Mouse (Mus musculus): ENCODE data around the gene Cenps.
"Not testable (repeated sequence)": the region's sequence is repeated elsewhere in the genome, so short reads cannot be mapped to it uniquely, and the experiment has no call there.

Gene Cenps

GRCm38 (mm10) chr4:149136982-149137770 lies at the start of gene Cenps:
TSS of gene Cenps (minus strand) at chr4:149137629.
- DNase-seq, result peak; percentile 93

GRCm38 (mm10) chr4:149182755-149183154 lies 45.3 kb upstream of the Cenps start:
- peak; percentile 24 for DNase-seq

GRCm38 (mm10) chr4:149182192-149182591 lies 44.8 kb upstream of the Cenps start:
- no peak for DNase-seq

DNA sequence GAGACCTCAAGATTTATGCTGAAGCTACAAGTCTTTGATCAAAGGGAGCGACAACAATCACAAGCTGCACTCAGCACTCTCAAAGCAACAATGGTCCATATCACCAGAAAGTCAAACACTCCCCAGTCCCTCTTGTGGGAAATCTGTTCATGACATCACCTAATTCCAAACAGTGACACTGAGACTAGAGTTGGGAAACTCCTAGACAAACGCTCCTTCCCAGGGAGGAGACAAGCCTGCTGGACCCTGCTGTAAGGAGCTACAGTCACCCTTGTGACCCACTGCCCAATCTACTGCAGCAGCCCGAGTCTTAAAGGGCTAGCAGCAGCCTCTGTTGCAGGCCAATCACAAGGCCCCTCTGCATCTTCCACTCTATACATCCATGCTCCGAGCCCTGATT lies 42.1 kb upstream of the Cenps start:
- no peak for DNase-seq

GRCm38 (mm10) chr4:149179160-149179559 lies 41.7 kb upstream of the Cenps start:
- DNase-seq, result no peak

DNA sequence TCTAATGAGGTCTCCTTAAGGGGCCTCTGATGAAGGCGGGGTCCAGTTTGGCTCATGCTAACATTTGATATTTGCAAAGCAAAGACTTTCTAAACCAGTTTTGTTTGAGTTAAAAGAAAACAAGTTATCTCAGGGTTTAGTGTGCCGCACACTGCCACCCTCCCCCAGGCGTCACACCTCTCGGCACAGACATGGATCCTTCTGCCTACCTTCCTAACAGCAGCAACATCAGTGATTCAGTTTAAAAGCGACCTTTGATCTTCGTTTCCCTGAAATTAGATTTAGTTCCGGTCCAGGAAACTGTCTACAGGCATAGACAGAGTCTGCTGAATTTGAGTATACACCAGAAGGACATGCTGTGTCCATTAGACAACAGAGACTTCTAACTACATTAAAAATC lies 40.9 kb upstream of the Cenps start:
- no peak for DNase-seq

GRCm38 (mm10) chr4:149177046-149177445 lies 39.6 kb upstream of the Cenps start:
- DNase-seq, result no peak

DNA sequence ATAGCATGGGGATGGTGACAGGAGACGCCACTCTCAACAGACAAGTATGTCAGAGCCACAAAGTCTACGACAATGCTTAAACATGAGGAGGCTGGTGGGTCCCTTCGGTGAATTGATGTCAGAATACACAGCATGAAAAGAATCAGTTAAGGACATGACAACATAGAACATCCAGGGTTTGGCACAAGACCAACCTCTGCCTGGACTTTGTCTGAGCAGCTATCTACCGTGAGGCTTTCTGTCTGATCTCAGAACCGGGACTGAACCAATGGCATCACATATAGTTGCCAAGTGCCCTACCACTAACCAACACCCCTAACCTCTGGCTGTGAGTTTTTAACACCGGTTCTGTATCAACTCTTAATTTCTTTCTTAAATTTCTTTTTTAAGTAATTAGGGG lies 39.2 kb upstream of the Cenps start:
- no peak for DNase-seq

DNA sequence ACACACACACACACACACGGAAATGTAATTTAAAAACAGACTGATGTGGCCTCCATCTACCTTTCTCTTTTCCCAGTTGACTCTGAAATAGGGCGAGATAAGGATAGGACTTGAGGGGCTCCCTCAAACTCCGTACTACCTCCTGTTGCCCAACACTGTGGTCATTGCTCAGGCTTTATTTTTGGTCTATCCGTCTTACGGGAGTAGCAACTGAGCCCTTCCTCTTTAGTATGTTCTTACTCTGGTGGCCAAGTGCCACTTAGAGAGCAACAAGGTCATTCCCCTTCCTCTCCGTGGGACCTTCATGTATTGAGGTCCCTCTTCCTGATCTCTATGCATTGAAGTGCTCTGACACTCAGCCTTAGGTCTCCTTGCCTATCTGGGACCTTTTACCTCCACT lies 36.2 kb upstream of the Cenps start:
- DNase-seq, result no peak

DNA sequence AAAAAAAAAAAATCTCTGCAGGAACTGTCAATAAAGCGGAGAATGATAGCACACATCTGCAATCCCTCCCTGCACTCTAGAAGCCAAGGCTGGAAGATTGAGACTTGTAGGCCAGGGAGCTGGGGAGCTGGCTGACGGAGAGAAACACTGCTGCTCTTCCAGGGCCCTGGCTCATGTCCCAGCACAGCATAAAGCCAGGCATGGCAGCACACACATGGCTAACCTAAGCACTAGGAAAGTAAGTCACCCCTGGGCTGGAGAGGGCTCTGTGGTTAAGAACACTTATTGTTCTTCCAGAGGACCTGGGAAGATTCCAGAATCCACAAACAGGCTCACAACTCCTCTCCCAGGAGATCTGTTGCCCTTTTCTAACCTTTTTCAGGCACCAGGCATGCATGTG lies 35.2 kb upstream of the Cenps start:
- no peak for DNase-seq

- peak; percentile 27 for DNase-seq
Observed at GRCm38 (mm10) chr4:149172083-149172482, 34.7 kb upstream of the Cenps start.

DNA sequence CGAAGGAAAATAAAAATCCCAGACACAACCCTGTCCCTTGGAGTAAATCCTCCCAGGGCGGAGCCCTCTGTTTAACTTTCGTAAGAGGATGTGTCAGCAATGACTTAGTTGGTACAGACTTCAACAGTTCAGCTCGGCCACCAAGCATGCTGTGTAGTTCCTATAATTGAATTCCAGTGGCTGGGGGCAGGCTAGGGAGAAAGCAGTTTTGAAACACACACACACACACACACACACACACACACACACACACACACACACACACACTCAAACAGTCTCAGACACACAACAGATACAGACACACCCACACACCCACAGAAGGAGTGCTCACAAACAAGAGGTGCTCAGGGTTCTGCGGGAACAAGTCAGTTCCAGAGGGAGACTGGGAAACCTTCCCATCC lies 34.2 kb upstream of the Cenps start:
- DNase-seq, result peak; percentile 32

DNA sequence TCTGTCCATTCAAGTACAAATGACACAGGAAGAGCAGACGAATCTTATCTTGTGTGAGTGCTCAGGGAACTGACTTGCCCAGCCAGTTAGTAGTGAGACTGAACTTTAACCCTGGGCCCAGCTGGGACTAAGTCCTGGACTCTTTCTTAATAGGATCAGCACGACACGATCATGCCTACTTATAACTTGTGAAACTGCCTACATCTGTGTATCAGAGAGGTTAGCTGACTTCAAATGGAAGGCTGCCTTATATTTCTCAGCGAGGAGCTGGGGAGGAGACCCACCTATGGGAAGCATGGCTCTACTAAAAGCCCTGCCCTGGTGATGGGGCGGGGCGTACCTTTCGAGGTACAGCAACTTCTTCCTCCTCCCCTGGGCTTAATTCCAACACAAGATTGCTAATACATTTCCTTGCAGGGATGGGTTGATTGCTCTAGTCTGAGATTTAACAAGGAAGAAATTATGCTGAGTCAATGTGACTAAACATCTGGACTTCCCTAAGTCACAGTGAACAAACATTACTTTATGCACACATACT lies 33.0 kb upstream of the Cenps start:
- DNase-seq, result no peak

DNA sequence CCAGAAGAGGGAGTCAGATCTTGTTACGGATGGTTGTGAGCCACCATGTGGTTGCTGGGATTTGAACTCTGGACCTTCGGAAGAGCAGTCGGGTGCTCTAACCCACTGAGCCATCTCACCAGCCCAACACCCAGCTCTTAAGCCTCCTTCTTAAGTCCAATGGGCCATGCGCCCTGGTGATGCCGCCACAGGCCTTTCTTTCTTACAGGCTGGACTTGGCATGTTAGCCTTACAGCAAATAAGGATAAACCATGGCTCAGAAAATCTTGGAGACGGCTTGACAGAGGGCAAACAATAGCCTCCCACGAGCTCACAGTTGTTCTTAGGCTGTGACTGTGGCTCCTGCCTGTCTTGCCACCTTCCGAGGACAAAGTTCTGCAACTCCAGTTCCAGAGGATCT lies 32.5 kb upstream of the Cenps start:
- not testable (repeated sequence) for DNase-seq

DNA sequence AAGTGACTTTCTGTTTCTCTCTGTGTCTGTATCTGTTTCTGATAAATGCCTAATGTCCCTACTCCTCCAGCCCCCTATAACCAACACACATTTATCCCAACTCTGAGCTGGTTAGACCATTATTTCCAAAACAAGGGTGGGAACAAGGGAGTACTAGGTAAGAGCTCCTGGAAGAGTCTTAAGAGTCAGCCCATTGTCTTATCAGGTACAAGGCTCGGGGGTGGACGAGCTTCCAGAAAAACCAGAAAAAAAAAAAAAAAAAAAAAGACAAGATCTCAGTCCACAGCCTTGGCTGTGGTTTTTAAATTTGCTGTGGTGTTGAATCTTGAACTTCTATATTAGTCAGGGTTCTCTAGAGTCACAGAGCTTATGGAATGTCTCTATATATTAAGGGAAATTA lies 30.6 kb upstream of the Cenps start:
- no peak for DNase-seq

- peak; percentile 46 for DNase-seq
Observed at GRCm38 (mm10) chr4:149166957-149167611, 29.7 kb upstream of the Cenps start.

DNA sequence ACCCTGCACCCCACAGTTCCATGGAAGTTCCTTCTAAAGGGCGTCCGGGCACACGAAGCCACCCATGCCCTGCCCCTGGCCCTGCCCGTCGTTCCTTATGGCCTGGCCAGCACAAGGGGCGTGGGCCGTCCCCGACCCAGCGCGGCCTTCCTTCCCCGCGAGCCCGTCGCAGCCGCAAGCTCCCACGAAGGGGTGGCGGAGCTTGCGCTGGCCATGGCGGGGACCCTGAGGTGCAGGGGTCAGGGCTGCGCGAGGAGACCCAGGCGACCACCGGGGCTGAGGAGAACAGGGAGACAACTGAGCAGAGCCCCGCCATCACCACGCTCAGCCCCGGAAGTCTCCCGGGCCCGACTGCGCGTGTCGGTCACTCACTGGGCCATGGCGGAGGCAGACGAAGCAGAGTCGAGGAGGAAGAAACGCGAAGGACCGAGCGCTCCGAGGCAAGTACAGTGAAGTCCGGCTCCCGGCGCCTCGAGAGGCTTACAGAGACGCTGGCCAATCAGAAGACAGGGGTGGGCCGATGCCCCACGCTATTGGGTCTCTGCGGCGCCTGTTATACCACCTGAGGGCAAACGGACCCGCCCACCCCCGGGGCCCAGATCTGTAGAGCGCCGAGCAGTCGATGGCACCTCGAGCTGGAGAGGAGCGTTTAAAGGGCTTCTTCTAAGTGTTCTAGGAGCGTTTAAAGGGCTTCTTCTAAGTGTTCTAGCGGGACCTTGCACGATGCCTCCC lies 29.0 kb upstream of the Cenps start, which contains the start of gene Pgd:
Gene Pgd (minus strand): TSS at position 557 of the 732 bp plus-strand sequence.
- DNase-seq, result peak; percentile 97

DNA sequence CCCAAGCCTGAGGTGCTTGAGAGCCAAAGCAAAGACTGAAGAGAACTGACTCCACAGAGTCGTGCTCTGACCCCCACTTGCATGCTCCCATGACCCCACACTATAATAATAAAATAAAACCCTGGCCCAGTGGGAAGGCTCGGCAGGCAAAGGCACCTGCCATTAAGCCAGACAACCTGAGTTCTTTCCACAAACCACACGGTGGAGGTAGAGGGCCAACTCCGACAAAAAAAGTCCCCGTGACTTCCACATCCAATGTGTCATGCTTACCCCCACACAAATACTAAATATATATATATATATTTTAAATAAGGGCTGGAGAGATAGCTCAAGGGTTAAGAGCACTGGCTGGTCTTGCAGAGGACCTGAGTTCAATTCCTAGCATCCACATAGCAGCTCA lies 26.7 kb upstream of the Cenps start:
- no peak for DNase-seq

DNA sequence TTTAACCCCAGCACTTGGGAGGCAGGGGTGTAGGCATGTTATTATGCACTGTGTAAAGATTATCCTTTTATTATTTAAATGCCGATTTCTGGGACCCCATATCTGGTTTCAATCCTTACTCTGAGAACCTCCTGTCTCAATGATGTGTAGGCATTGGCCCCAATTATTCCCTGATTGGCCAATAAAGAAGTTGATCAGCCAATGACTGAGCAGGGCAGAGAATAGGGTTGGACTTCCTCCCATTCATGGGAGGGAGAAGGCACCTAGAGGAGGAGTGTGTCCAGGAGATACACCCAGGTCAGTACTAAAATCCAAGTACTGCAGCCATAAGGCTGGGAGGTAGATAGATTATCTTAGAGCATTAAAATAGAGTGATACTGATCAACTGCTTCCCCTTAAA lies 25.8 kb upstream of the Cenps start:
- DNase-seq, result no peak

GRCm38 (mm10) chr4:149161166-149161565 lies 23.7 kb upstream of the Cenps start:
- DNase-seq, result no peak

DNA sequence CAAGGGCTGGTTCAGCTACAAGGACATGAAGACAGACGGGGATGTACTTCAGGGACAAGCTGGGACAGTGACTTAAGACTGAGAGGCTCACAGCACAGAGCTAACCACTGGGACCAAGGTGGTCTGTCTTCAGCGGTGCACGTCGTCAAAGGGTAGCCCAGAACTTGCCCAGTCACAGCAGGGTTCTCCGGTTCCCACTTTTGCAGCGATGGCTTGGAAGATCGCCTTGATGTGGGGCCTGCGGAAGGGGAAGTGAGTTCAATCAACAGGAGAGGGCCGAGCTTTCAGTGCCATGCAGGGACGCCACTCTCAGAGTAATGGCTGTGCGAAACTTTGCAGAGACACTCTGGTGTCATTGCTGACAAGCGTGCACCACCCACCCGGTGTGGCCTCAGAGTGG lies 22.5 kb upstream of the Cenps start:
- DNase-seq, result no peak

GRCm38 (mm10) chr4:149159203-149159602 lies 21.8 kb upstream of the Cenps start:
- DNase-seq, result no peak

GRCm38 (mm10) chr4:149157415-149157973 lies 20.1 kb upstream of the Cenps start:
- DNase-seq, result no peak
